Mouse (Mus musculus) erythroblast, embryonic 14.5 days (primary cell): ENCODE measurements around the gene Crocc2. TPM values are rescaled to one million over a fixed set of nuclear protein-coding genes. Genes with fewer than 3 reads are reported as not detected.

Source experiments
- H3K27me3 ChIP-seq: 2 replicates; pipeline ENCODE4 v1.6.1; 2012; ENCODE audit warnings: inconsistent platforms; ENCODE audit not compliant: control insufficient read depth
- H3K36me3 ChIP-seq: 2 replicates; pipeline ENCODE4 v1.6.1; 2012; ENCODE audit warnings: mild to moderate bottlenecking, inconsistent platforms; ENCODE audit not compliant: control insufficient read depth
- H3K4me1 ChIP-seq: 2 replicates; pipeline ENCODE4 v1.6.1; 2012; ENCODE audit warnings: inconsistent platforms; ENCODE audit not compliant: control insufficient read depth
- H3K4me3 ChIP-seq: replicated peaks from 2 replicates; pipeline ENCODE3; 2012; ENCODE audit warnings: moderate library complexity, mild to moderate bottlenecking, inconsistent platforms
- H3K9me3 ChIP-seq: 2 replicates; pipeline ENCODE4 v1.6.1; 2012; ENCODE audit warnings: low read length, inconsistent platforms, mixed read lengths; ENCODE audit not compliant: control insufficient read depth
- GATA1 ChIP-seq: IDR thresholded peaks from 2 replicates; pipeline ENCODE4 v1.6.1; 2012; ENCODE audit warnings: low read length, inconsistent platforms, mixed read lengths
- TAL1 ChIP-seq: IDR thresholded peaks from 3 replicates; pipeline ENCODE4 v1.6.1; 2012; ENCODE audit warnings: low read length, inconsistent platforms, mixed read lengths
- polyA plus RNA-seq: library from polyadenylated mRNA; stranded (reverse); fragments of >175 nt; gene quantifications from 2 replicates; pipeline ENCODE4 v1.2.3, GENCODE M21; 2012

Crocc2 gene
- polyA plus RNA-seq, 1 experiment, result not detected

DNA sequence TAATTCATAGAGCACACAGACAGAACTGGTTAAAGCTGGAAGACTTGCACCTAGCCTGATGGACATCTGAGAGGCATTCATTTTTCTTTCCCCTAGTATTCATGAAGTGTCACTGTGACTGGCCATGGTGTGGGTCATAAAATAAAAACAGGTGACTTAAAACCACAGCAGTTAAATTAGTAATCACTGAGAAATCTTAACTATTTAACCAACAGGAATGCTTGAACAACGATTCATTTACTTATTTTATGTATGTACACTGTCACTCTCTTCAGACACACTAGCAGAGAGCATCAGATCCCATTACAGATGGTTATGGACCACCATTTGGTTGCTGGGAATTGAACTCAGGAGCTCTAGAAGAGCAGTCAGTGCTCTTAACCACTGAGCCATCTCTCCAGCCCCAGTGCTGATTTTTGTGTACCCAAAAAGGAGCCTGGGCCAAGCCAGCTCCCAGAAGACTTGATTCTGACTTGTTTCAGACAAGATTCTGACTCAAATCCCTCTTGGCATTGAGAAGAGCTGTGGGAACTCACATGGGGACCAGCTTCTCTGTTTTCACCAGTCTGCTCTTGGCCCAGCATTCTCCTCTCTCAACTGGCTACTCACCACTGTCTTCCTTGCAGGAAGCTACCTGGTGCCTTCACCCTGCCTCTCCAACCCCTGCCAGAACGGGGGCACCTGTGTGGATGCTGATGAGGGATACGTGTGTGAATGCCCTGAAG is 102.2 kb downstream of the Crocc2 start:
- no peak for TF ChIP-seq GATA1
- no peak for TF ChIP-seq TAL1
- Histone ChIP-seq H3K4me1 (no peaks in the 10 kb centered on the region), H3K4me3 (no peak overlapping the region), H3K9me3 (0 out of 2 replicates have a peak, but pooled peaks cover 2% of the 10 kb centered on the region), H3K27me3 (no peaks in the 10 kb centered on the region), H3K36me3 (no peaks in the 10 kb centered on the region)

GRCm38 (mm10) chr1:93271751-93272150 is 103.2 kb downstream of the Crocc2 start:
- no peaks in the 10 kb centered on the region for H3K27me3 ChIP-seq
- 0 out of 2 replicates have a peak, but pooled peaks cover 2% of the 10 kb centered on the region for H3K9me3 ChIP-seq
- no peak overlapping the region for H3K4me3 ChIP-seq
- no peaks in the 10 kb centered on the region for H3K36me3 ChIP-seq
- no peaks in the 10 kb centered on the region for H3K4me1 ChIP-seq
- TF ChIP-seq GATA1 (no peak), TAL1 (no peak)

DNA sequence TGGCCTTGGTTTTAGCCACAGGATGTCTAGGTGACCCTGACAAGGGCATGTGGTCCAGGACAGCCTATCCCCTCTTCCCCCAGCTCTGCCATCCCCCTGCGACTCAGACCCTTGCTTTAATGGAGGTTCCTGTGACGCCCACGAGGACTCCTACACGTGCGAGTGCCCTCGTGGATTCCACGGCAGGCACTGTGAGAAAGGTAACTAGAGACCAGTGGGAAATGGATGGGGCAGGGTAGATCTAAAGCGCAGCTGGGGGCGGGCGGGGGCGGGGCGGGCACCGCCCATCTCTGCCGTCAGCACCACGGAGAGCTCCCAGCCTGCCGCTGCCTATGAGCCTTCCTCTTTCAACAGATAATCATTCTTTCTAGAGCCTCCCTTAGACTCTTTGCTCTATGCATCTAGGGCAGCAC is 103.9 kb downstream of the Crocc2 start:
- 0 out of 2 replicates have a peak, but pooled peaks cover 2% of the 10 kb centered on the region for H3K9me3 ChIP-seq
- no peak for TF ChIP-seq TAL1
- no peaks in the 10 kb centered on the region for H3K4me1 ChIP-seq
- no peaks in the 10 kb centered on the region for H3K36me3 ChIP-seq
- H3K27me3 ChIP-seq, result no peaks in the 10 kb centered on the region
- H3K4me3 ChIP-seq, result no peak overlapping the region

- Histone ChIP-seq H3K27me3 (no peaks in the 10 kb centered on the region), H3K9me3 (0 out of 2 replicates have a peak, but pooled peaks cover 2% of the 10 kb centered on the region), H3K4me3 (no peak overlapping the region), H3K4me1 (no peaks in the 10 kb centered on the region), H3K36me3 (no peaks in the 10 kb centered on the region)
- TF ChIP-seq GATA1 (no peak), TAL1 (no peak)
These were observed 107.0 kb downstream of the Crocc2 start for GRCm38 (mm10) chr1:93275561-93275960.

GRCm38 (mm10) chr1:93277041-93277440 is 108.5 kb downstream of the Crocc2 start:
- H3K4me3 ChIP-seq, result no peak overlapping the region
- H3K4me1 ChIP-seq, result no peaks in the 10 kb centered on the region
- TF ChIP-seq TAL1 (no peak), GATA1 (no peak)
- H3K9me3 ChIP-seq, result 0 out of 2 replicates have a peak, but pooled peaks cover 2% of the 10 kb centered on the region
- no peaks in the 10 kb centered on the region for H3K27me3 ChIP-seq
- H3K36me3 ChIP-seq, result no peaks in the 10 kb centered on the region

Other genes with a start within 250 kb of the Crocc2 start
- gene Capn10, start 234.3 kb upstream of the Crocc2 start, polyA plus RNA-seq, result 0.75 and 0.88 TPM in 2 replicates
- 0.01 TPM in 2 replicates for gene Gpr35, start 217.9 kb upstream of the Crocc2 start, polyA plus RNA-seq
- gene Aqp12, start 162.4 kb upstream of the Crocc2 start, polyA plus RNA-seq, result not detected in 2 replicates
- 0.01 and 0.16 TPM in 2 replicates for gene Kif1a, start 66.8 kb upstream of the Crocc2 start, polyA plus RNA-seq
- 0.04 and 0.08 TPM in 2 replicates for gene Agxt, start 33.5 kb upstream of the Crocc2 start, polyA plus RNA-seq
- gene 2310007B03Rik, start 7.8 kb upstream of the Crocc2 start, polyA plus RNA-seq, result not detected in 2 replicates
- not detected in 2 replicates for gene Sned1, start 67.1 kb downstream of the Crocc2 start, polyA plus RNA-seq
- gene Mterf4, start 137.2 kb downstream of the Crocc2 start, polyA plus RNA-seq, result 0.16 and 0.19 TPM in 2 replicates
- gene Ppp1r7, start 174.1 kb downstream of the Crocc2 start, polyA plus RNA-seq, result 1.4 and 1.7 TPM in 2 replicates
- 0.22 and 0.31 TPM in 2 replicates for gene Pask, start 174.8 kb downstream of the Crocc2 start, polyA plus RNA-seq
- not detected in 2 replicates for gene Ano7, start 205.2 kb downstream of the Crocc2 start, polyA plus RNA-seq